Mouse (Mus musculus) CH12.LX (cell line): Measurements from ENCODE around the gene Col5a3. TPM values are rescaled to one million over a fixed set of nuclear protein-coding genes. Genes with fewer than 3 reads are reported as not detected.

Source experiments
- DNase-seq: peaks from one replicate; pipeline ENCODE4 v3.0.0-alpha.2; 2013; ENCODE audit errors: extremely low read depth
- H3K27ac ChIP-seq: 2 replicates; pipeline ENCODE4 v1.5.1; 2012; ENCODE audit warnings: low read depth, mild to moderate bottlenecking, control low read depth, moderate library complexity; ENCODE audit not compliant: insufficient read depth
- H3K27me3 ChIP-seq: replicated peaks from 2 replicates; pipeline ENCODE3; 2012; ENCODE audit warnings: inconsistent platforms
- H3K36me3 ChIP-seq, 2 experiments: replicated peaks in 1 of 2; 2 replicates each; pipeline versions ENCODE3 to v1.6.1; 2012; ENCODE audit warnings: inconsistent platforms in 1 of 2, low read length in 1 of 2, mild to moderate bottlenecking in 1 of 2, mixed read lengths in 1 of 2, moderate library complexity in 1 of 2; ENCODE audit not compliant: control insufficient read depth in 1 of 2, insufficient read depth in 1 of 2
- H3K4me1 ChIP-seq, 2 experiments: 2 replicates each; pipeline ENCODE4 v1.6.1; 2012; ENCODE audit warnings: inconsistent platforms in 1 of 2, moderate library complexity in 1 of 2; ENCODE audit not compliant: insufficient read depth in 2 of 2, control insufficient read depth in 1 of 2
- H3K4me2 ChIP-seq: 2 replicates; pipeline ENCODE4 v1.6.1; 2012; ENCODE audit warnings: low read depth, mild to moderate bottlenecking, control low read depth; ENCODE audit not compliant: poor library complexity, insufficient read depth, severe bottlenecking
- H3K4me3 ChIP-seq, 3 experiments: fragments of 150-350 bp in 1 of 3; sonication (generic) in 1 of 3; replicated peaks in 1 of 3; 2 replicates each; pipeline versions ENCODE3 to v1.5.1; 2011 to 2012; ENCODE audit warnings: low read depth in 2 of 3, low read length in 2 of 3, mild to moderate bottlenecking in 2 of 3, moderate library complexity in 2 of 3, control low read depth in 1 of 3, improper control_type of control experiment in 1 of 3, inconsistent platforms in 1 of 3, mixed read lengths in 1 of 3; ENCODE audit not compliant: poor library complexity in 1 of 3
- H3K79me2 ChIP-seq: replicated peaks from 2 replicates; pipeline ENCODE4 v1.6.1; 2012; ENCODE audit warnings: mild to moderate bottlenecking, moderate library complexity; ENCODE audit not compliant: control insufficient read depth, poor library complexity, insufficient read depth, severe bottlenecking; ENCODE audit errors: extremely low read depth
- H3K9ac ChIP-seq: 2 replicates; pipeline ENCODE4 v1.6.1; 2012; ENCODE audit warnings: low read depth, mild to moderate bottlenecking, control low read depth, moderate library complexity; ENCODE audit not compliant: insufficient read depth
- H3K9me3 ChIP-seq: replicated peaks from 2 replicates; pipeline ENCODE3; 2012; ENCODE audit warnings: low read length, inconsistent platforms, mixed read lengths
- BHLHE40 ChIP-seq: IDR thresholded peaks from 2 replicates; pipeline ENCODE4 v1.6.1; 2011; ENCODE audit warnings: mild to moderate bottlenecking, low read depth, low read length, improper control_type of control experiment
- CHD2 ChIP-seq: IDR thresholded peaks from 2 replicates; pipeline ENCODE4 v1.6.1; 2011; ENCODE audit warnings: low read length, improper control_type of control experiment
- ELF1 ChIP-seq: IDR thresholded peaks from 2 replicates; pipeline ENCODE4 v1.6.1; 2014; ENCODE audit warnings: low read depth, mild to moderate bottlenecking, inconsistent platforms, low read length, improper control_type of control experiment
- ETS1 ChIP-seq: conservative IDR thresholded peaks from 2 replicates; pipeline ENCODE4 v1.6.1; 2012; ENCODE audit warnings: low read depth, mild to moderate bottlenecking, inconsistent platforms, low read length, improper control_type of control experiment, moderate library complexity
- IRF4 ChIP-seq: IDR thresholded peaks from 2 replicates; pipeline ENCODE4 v1.6.1; 2014; ENCODE audit warnings: low read depth, mild to moderate bottlenecking, inconsistent platforms, low read length, improper control_type of control experiment
- JUN ChIP-seq: IDR thresholded peaks from 2 replicates; pipeline ENCODE4 v1.6.1; 2011; ENCODE audit warnings: low read depth, mild to moderate bottlenecking, low read length, improper control_type of control experiment, moderate library complexity; ENCODE audit not compliant: insufficient read depth
- JUND ChIP-seq: conservative IDR thresholded peaks from 2 replicates; pipeline ENCODE4 v1.6.1; 2011; ENCODE audit warnings: low read depth, low read length, improper control_type of control experiment
- MAX ChIP-seq: IDR thresholded peaks from 2 replicates; pipeline ENCODE4 v1.6.1; 2011; ENCODE audit warnings: low read length, improper control_type of control experiment
- MAZ ChIP-seq: IDR thresholded peaks from 2 replicates; pipeline ENCODE4 v1.6.1; 2012; ENCODE audit warnings: low read depth, mild to moderate bottlenecking, inconsistent platforms, low read length, improper control_type of control experiment, moderate library complexity
- MEF2A ChIP-seq: IDR thresholded peaks from 2 replicates; pipeline ENCODE4 v1.6.1; 2014; ENCODE audit warnings: low read depth, mild to moderate bottlenecking, inconsistent platforms, low read length, improper control_type of control experiment, borderline replicate concordance
- NELFE ChIP-seq: IDR thresholded peaks from 2 replicates; pipeline ENCODE4 v1.6.1; 2011; ENCODE audit warnings: low read depth, low read length, improper control_type of control experiment
- NRF1 ChIP-seq: IDR thresholded peaks from 2 replicates; pipeline ENCODE4 v1.6.1; 2014; ENCODE audit warnings: low read depth, mild to moderate bottlenecking, inconsistent platforms, low read length, improper control_type of control experiment, moderate library complexity
- POLR2A ChIP-seq: IDR thresholded peaks from 2 replicates; pipeline ENCODE4 v1.6.1; 2011; ENCODE audit warnings: low read depth, mild to moderate bottlenecking, improper control_type of control experiment, low read length
- RCOR1 ChIP-seq: conservative IDR thresholded peaks from 2 replicates; pipeline ENCODE4 v1.6.1; 2012; ENCODE audit warnings: low read depth, mild to moderate bottlenecking, inconsistent platforms, low read length, improper control_type of control experiment
- SIN3A ChIP-seq: IDR thresholded peaks from 2 replicates; pipeline ENCODE4 v1.6.1; 2012; ENCODE audit warnings: low read length, improper control_type of control experiment, inconsistent platforms
- SMC3 ChIP-seq: IDR thresholded peaks from 2 replicates; pipeline ENCODE4 v1.6.1; 2011; ENCODE audit warnings: low read depth, low read length, improper control_type of control experiment
- TBP ChIP-seq: conservative IDR thresholded peaks from 2 replicates; pipeline ENCODE4 v1.6.1; 2011; ENCODE audit warnings: low read depth, low read length, improper control_type of control experiment
- TCF12 ChIP-seq: IDR thresholded peaks from 2 replicates; pipeline ENCODE4 v1.6.1; 2014; ENCODE audit warnings: low read depth, mild to moderate bottlenecking, inconsistent platforms, low read length, improper control_type of control experiment
- ZC3H11A ChIP-seq: IDR thresholded peaks from 2 replicates; pipeline ENCODE4 v1.6.1; 2012; ENCODE audit warnings: low read depth, mild to moderate bottlenecking, inconsistent platforms, low read length, improper control_type of control experiment
- ZMIZ1 ChIP-seq: IDR thresholded peaks from 2 replicates; pipeline ENCODE4 v1.6.1; 2012; ENCODE audit warnings: low read depth, mild to moderate bottlenecking, inconsistent platforms, low read length, improper control_type of control experiment
- ZNF384 ChIP-seq: IDR thresholded peaks from 2 replicates; pipeline ENCODE4 v1.6.1; 2012; ENCODE audit warnings: low read depth, low read length, improper control_type of control experiment, inconsistent platforms
- dilution Hi-C: fragments of 300-500 bp; cut with MboI; formaldehyde crosslinking; loops from 2 replicates; pipeline ENCODE4 v1.14.3; 2020; ENCODE audit warnings: low sequenced_read_pairs; ENCODE audit not compliant: extremely low pct_unique_long_range_greater_than_20kb, extremely low pct_ligation_motif_present
- in situ Hi-C: fragments of 300-500 bp; cut with MboI; formaldehyde crosslinking; loops from 3 replicates; pipeline ENCODE4 v1.14.3; 2019; ENCODE audit warnings: low sequenced_read_pairs, low pct_ligation_motif_present, low pct_unique_long_range_greater_than_20kb, mixed read lengths
- polyA plus RNA-seq: library from polyadenylated mRNA; unstranded; fragments of >175 nt; gene quantifications from 2 replicates; pipeline ENCODE4 v1.2.1, GENCODE M21; 2012; ENCODE audit warnings: low read depth; ENCODE audit not compliant: insufficient read length
- total RNA-seq, 2 experiments: library from RNA; depleted of rRNA; stranded (reverse); fragments of 300-350 nt in 1 of 2; fragments of >200 nt in 1 of 2; gene quantifications; 2 replicates each; pipeline ENCODE4 v1.2.3; 2012 to 2014

Col5a3 gene
- total and polyA plus RNA-seq, 3 experiments: 0.25 TPM; not detected in 2

- H3K4me3 ChIP-seq: no peak overlapping the region
- in situ Hi-C loops: no loop called here
Observed at GRCm38 (mm10) chr9:20812537-20813271, 2.2 kb downstream of the Col5a3 start.

GRCm38 (mm10) chr9:20810773-20811172 lies 4.1 kb downstream of the Col5a3 start:
- Histone ChIP-seq H3K4me2 (no peak overlapping the region), H3K27me3 (peaks cover 91% of the 10 kb centered on the region), H3K27ac (no peak overlapping the region), H3K9me3 (no peaks in the 10 kb centered on the region), H3K9ac (no peak overlapping the region), H3K36me3 (no peaks in the 10 kb centered on the region), H3K4me1 (peaks cover 6 to 14% of the 10 kb centered on the region in 2 experiments), H3K4me3 (no peak overlapping the region), H3K79me2 (no peaks in the 10 kb centered on the region)
- TF ChIP-seq CHD2 (no peak), TCF12 (no peak), ZNF384 (no peak), NELFE (no peak), JUND (no peak), POLR2A (no peak)
- dilution Hi-C loops (no loop called here), in situ Hi-C loops (no loop called here)
- DNase-seq: no peak

More at GRCm38 (mm10) chr9:20812537-20813271, 2.2 kb downstream of the Col5a3 start:
- dilution Hi-C loops: no loop called here
- peaks cover 88% of the 10 kb centered on the region for H3K27me3 ChIP-seq
- DNase-seq: peak; percentile 26
- H3K9ac ChIP-seq: no peak overlapping the region
- no peaks in the 10 kb centered on the region for H3K79me2 ChIP-seq
- H3K36me3 ChIP-seq: no peaks in the 10 kb centered on the region
- TF ChIP-seq SMC3 (no peak), ETS1 (0 out of 2 replicates have a peak, but pooled peaks have one; percentile 11), NRF1 (peak; percentile 71), RCOR1 (no peak), BHLHE40 (peak; percentile 30; the same call in 1 of the 2 replicates)
- peaks cover 6 to 14% of the 10 kb centered on the region in 2 experiments for H3K4me1 ChIP-seq
- H3K27ac ChIP-seq: no peak overlapping the region
- peak overlapping the region; percentile 30; the same call in 1 of the 2 replicates for H3K4me2 ChIP-seq
- no peaks in the 10 kb centered on the region for H3K9me3 ChIP-seq

DNA sequence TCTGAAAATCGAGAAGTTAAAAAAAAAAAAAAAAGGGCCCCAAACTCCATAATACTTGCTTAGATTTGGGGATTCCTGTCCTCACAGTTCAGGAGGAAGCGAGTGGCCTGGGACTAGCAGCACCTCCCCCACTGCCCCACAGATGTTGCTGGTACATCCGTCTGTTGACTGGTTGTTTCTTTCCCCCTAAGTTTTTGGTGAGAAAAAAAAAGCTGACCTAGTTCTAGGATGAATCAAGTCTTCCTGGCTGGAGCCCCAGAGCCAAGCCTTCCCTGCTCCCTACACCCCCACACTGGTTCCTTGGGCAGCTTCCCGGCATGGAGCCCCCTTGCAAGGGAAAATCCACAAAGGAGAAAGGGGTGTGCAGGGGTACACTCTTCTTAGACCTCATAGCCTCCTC lies 4.6 kb downstream of the Col5a3 start:
- no peak for DNase-seq
- peaks cover 94% of the 10 kb centered on the region for H3K27me3 ChIP-seq
- H3K9me3 ChIP-seq: no peaks in the 10 kb centered on the region
- peaks cover 6 to 14% of the 10 kb centered on the region in 2 experiments for H3K4me1 ChIP-seq
- in situ Hi-C loops (no loop called here), dilution Hi-C loops (no loop called here)
- no peak overlapping the region for H3K27ac ChIP-seq
- no peaks in the 10 kb centered on the region for H3K36me3 ChIP-seq
- no peak overlapping the region for H3K9ac ChIP-seq
- H3K4me3 ChIP-seq: no peak overlapping the region
- H3K79me2 ChIP-seq: no peaks in the 10 kb centered on the region
- no peak overlapping the region for H3K4me2 ChIP-seq
- no peak for TF ChIP-seq ZMIZ1
- TF ChIP-seq NRF1: no peak
- TF ChIP-seq TBP: no peak
- TF ChIP-seq SIN3A: no peak
- no peak for TF ChIP-seq ELF1
- no peak for TF ChIP-seq MEF2A
- no peak for TF ChIP-seq SMC3
- no peak for TF ChIP-seq RCOR1
- no peak for TF ChIP-seq IRF4
- TF ChIP-seq ZC3H11A: no peak
- TF ChIP-seq MAX: no peak
- no peak for TF ChIP-seq BHLHE40
- no peak for TF ChIP-seq CHD2
- no peak for TF ChIP-seq MAZ
- no peak for TF ChIP-seq JUN
- TF ChIP-seq ZNF384: no peak
